Mouse (Mus musculus) kidney, postnatal 14 days (tissue): ENCODE measurements around the gene Cd200r2.
"Not testable (repeated sequence)": the region's sequence is repeated elsewhere in the genome, so short reads cannot be mapped to it uniquely, and the experiment has no call there.

Experiments used
- DNase-seq: peaks from one replicate; pipeline ENCODE4 v3.0.0; 2022; ENCODE audit warnings: mixed read lengths

Cd200r2 gene

DNA sequence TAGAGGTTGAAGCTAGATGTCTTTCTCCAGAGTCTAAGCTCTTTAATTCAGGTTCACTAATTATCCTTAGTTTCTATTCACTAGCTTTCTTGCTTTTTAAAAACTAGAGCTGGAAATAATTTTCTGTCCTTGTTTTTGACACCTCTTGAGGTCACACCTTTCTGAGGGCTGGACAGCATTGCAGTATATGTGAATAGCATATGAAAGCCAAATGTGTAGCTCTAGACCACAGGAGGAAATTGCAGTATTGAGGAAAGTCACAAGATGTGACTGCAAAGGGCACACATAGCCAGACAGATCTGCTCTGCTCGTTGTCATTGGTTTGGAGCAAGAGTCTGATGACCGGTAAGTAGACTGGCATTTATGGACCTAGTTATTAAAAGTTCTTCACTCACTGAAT is at the start of gene Cd200r2:
Cd200r2 (plus strand) TSS at position 301 of the 400 bp plus-strand sequence.
- no peak for DNase-seq

DNA sequence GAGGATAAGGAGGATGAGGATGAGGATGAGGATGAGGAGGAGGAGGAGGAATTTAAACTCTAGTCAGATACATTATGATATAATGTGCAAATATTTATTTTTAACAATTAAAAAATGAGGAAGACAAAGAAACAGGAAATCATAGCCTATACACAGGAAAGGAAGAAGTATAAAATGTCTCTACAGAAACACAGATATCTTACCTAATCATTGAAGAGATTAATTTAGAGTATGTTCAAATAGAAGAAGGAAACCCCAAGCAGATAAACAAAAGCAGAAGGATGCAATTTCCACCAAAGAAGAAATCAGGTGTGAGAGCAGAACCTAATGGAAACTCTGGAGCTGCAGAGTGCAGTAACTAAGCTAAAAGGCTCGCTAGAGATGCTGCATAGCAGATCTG is 48.9 kb upstream of the Cd200r2 start:
- DNase-seq: no peak

DNA sequence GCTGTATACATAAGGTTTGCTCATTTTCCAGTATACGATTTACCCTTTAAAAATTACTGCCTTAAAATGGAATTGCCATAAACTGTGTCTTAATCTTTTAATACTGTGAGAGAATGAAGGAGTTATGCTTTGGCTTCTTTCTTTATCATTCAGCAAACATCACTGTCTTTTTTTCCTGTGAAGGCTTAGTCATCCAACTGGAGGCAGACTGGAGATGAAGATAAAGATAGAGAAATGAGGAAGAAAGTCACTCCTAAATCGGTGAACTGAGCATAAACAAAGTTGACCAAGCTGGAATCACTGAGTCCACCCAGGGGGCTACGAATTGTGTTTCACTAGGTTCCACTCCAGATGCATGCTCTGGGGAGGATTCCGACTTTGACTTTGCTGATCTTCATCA is 46.4 kb upstream of the Cd200r2 start:
- no peak for DNase-seq

GRCm38 (mm10) chr16:44832286-44832685 is 34.6 kb upstream of the Cd200r2 start:
- no peak for DNase-seq

- not testable (repeated sequence) for DNase-seq
Measured at GRCm38 (mm10) chr16:44833189-44833588, 33.7 kb upstream of the Cd200r2 start.

DNA sequence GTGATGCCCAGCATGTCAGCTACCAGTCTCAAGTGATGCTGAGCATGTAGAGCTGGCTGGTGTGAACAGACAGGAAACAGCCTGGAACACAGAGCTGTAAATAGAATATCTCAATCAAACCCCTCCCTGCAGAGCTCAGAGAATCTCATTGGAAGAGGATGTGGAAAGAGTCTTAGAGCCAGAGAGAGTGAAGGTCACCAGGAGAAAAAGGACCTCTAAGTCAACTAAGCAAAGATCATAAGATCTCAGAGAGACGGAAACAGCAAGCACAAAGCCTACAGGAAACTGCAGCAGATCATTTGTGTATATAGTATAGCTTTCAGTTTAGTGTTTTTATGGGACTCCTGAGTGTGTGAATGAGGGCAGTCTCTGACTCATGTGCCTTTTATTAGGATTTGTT is 8.3 kb downstream of the Cd200r2 start:
- no peak for DNase-seq

DNA sequence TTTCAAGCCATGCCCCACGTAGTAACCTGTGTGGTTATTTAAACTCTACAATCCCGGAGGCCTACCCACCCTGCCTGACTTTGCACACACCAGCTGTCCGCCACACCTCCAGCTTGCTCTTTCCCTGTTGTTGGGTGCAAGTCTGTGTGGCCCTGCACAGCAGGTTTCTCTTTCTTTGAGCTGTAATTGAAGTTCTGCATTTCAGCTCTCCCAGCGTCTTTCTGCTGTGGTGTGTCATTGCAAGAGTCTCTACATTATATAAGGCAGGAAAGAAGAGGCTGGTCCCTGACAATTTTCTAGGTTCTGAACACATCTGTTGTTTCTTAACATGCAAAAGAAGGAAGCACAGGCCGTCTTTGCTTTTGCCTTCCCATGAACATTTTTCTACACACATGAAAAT is 9.7 kb downstream of the Cd200r2 start:
- DNase-seq: no peak

GRCm38 (mm10) chr16:44877595-44877994 is 10.7 kb downstream of the Cd200r2 start:
- DNase-seq: no peak

DNA sequence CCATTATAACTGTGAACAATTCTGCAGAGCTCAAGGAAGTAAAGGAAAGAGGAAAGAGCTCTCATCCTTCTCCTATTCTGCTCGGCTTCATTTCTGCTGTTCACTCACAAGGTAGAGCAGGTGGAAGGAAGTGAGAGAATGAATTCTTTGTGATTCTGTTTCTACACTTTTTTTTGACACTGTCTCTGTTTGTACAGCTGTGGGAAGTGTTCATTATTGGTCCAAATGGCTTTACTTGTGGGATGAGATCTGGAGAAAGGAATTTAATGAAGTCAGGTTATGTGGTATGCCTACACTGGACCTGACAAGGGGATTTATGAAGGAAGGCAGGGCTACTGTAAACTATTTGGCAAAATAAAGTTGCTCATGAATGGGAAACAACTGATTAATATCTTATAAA is 23.9 kb downstream of the Cd200r2 start:
- DNase-seq: no peak

GRCm38 (mm10) chr16:44932016-44932415 is 65.1 kb downstream of the Cd200r2 start:
- no peak for DNase-seq

DNA sequence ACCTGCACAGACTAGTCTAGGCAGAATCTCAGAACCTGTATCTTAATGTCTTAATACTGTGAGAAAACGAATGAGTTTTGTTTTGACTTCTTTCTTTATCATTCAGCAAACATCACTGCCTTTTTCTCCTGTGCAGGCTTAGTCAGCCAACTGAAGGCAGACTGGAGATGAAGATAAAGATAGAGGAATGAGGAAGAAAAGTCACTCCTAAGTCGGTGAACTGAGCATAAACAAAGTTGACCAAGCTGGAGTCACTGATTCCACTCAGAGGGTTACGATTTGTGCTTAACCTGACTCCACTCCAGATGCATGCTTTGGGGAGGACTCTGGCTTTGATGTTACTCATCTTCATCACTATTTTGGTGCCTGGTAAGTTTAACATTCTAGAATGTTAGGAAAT is 76.6 kb downstream of the Cd200r2 start, which contains the start of gene Cd200r3:
Cd200r3 (plus strand) TSS at position 211 of the 400 bp plus-strand sequence.
- no peak for DNase-seq

GRCm38 (mm10) chr16:44951360-44952114 is 84.6 kb downstream of the Cd200r2 start:
- no peak for DNase-seq

GRCm38 (mm10) chr16:44962296-44962695 is 95.4 kb downstream of the Cd200r2 start:
- DNase-seq: no peak

DNA sequence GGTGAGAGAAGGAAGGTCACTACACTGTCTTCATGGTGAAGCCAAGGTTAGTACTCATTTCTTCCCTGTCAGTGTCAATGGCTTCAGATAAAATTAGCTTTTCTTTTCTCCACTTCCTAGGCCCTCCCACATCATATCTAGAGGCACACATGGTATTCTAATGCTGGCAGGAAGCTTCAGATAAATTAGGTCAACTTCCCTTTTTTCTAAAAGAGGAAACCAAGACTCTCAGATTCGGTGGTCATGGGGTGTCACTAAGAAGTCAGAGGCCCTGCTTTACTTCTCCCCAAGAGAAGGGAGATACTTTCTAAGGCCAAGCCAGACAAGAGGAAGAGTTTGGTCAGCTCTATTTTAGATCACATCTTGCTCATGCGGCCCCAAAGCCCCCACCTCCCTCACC is 95.9 kb downstream of the Cd200r2 start:
- no peak for DNase-seq

DNA sequence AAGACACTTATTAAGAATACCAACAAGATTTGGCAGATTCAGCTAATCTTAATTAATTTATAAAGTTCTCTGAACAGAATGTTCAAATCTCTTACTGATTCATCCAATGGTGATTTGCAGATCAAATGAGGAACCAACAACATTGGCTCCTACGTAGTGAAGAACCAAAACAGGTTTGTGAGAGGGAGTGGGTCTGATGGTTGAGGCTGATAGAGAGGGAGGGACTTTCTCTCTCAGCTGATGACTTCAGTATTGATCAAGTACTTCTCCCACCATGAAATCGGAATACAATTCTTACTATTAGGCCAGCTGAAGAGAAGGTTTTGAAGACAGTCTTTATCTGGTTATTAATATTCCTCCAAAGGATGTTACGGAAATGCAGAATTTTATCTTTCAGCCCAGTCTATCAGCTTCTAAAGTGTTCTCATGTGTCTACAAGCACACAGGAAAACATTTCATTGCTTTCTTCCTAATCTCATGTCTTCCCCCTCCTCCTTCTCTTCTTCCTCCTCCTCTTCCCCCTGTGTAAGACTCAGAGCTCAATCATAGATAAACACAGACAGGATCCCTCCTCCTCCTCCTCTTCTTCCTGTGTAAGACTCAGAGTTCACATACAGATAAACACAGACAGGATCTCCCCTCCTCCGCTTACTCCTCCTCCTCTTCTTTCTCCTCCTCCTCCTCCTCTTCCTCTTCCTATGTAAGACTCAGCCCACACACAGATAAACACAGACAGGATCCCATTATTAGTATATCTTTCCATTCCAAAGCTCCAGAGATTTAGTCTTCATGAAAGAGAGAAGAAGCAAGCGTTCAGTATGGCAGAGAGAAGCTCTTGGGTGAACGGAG is 97.9 kb downstream of the Cd200r2 start:
- DNase-seq: no peak

DNA sequence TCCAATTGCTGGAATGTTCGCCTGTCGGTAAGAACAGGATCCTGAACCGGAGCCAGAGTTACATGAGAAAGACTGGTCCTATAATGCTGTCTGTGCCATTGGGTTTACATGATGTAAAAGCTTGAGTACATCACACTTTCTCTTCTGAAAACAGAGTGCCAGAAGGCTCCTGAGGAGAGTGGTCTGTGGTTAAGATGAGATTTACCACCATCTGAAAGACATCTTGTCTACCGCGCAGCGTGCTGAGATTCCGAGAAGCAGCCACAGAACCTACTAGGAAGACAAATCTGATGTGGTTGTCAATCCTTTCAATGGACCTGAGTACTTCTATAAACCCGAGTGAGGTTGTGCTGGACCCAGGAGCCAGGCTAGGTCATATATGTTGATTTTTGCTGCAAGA is 98.5 kb downstream of the Cd200r2 start:
- DNase-seq: no peak
